Mouse (Mus musculus) liver, postnatal 0 days (tissue): ENCODE measurements at regions not wholly inside any gene's neighbourhood (a gene's known extent, or its start where the extent isn't known, plus 50 kb on each side); places are given as distances from the start of the nearest gene placed in this dataset.

Experiments used
- CTCF ChIP-seq: sonication (generic); IDR thresholded peaks from 2 replicates; pipeline ENCODE4 v1.5.1; 2016; ENCODE audit warnings: antibody characterized with exemption, low read depth
- EP300 ChIP-seq: IDR thresholded peaks from 2 replicates; pipeline ENCODE4 v1.6.1; 2016; ENCODE audit warnings: antibody characterized with exemption, low read depth, mild to moderate bottlenecking

- TF ChIP-seq CTCF = no peak
- no peak for TF ChIP-seq EP300
Observed at GRCm38 (mm10) chr11:57958233-57958632, 50.6 kb upstream of the Larp1 start.
